7 mouse cellular contexts compared by ENCODE assay signal in genomic region chr4:97839406-97840101, GRCm38 (mm10).
DNase-seq lines count a peak whose midpoint lies in the region; ATAC-seq lines count a peak whose summit lies in the region.

No protein-coding gene starts in this region.

- peak; percentile 39; the same call in 1 of the 2 replicates for ATAC-seq in lung, embryonic 15.5 days (ENCODE audit: borderline replicate concordance, extremely low read depth, low FRiP score, low TSS enrichment)
- peak; percentile 71 for ATAC-seq in forebrain, embryonic 12.5 days (ENCODE audit: low FRiP score)
- peak; percentile 73; the same call in 1 of the 2 replicates for ATAC-seq in limb, embryonic 11.5 days (ENCODE audit: insufficient number of reproducible peaks, low FRiP score, low TSS enrichment, low read depth)
- ATAC-seq in stomach, embryonic 15.5 days (ENCODE audit: insufficient read depth, low FRiP score, low read depth), result no peak

- H3K4me2 ChIP-seq in lung, embryonic 15.5 days, result no peak overlapping the region
- 0 out of 2 replicates have a peak overlapping the region, but pooled peaks have one; percentile 8 for H3K4me2 ChIP-seq in forebrain, embryonic 12.5 days
- no peak overlapping the region for H3K4me2 ChIP-seq in limb, embryonic 11.5 days (ENCODE audit: low read depth, severe bottlenecking)
- H3K4me2 ChIP-seq in stomach, embryonic 15.5 days, result no peak overlapping the region

- H3K27me3 ChIP-seq in lung, embryonic 15.5 days, result no peaks in the 10 kb centered on the region
- no peaks in the 10 kb centered on the region; the same call in 1 of the 2 replicates for H3K27me3 ChIP-seq in forebrain, embryonic 12.5 days
- no peaks in the 10 kb centered on the region for H3K27me3 ChIP-seq in limb, embryonic 11.5 days (ENCODE audit: control insufficient read depth, insufficient read depth, low read length)
- no peaks in the 10 kb centered on the region for H3K27me3 ChIP-seq in stomach, embryonic 15.5 days (replicated peaks)

- no peaks in the 10 kb centered on the region for H3K36me3 ChIP-seq in lung, embryonic 15.5 days
- H3K36me3 ChIP-seq in forebrain, embryonic 12.5 days (replicated peaks), result no peaks in the 10 kb centered on the region
- H3K36me3 ChIP-seq in limb, embryonic 11.5 days (ENCODE audit: control insufficient read depth, insufficient read depth, low read length), result no peaks in the 10 kb centered on the region
- H3K36me3 ChIP-seq in stomach, embryonic 15.5 days, result no peaks in the 10 kb centered on the region

- no peak for DNase-seq in lung, postnatal 4 days
- peak; percentile 40 for DNase-seq in limb, embryonic 11.5 days (ENCODE audit: low spot score)
- DNase-seq in urinary bladder, postnatal 36 days (ENCODE audit: low spot score in 2 of 2), result no peak
- DNase-seq in right cerebral cortex, postnatal 25 days, result no peak

- H3K9ac ChIP-seq in lung, embryonic 15.5 days, result no peak overlapping the region
- H3K9ac ChIP-seq in forebrain, embryonic 12.5 days, result no peak overlapping the region
- no peak overlapping the region for H3K9ac ChIP-seq in limb, embryonic 11.5 days (ENCODE audit: low read length)
- no peak overlapping the region for H3K9ac ChIP-seq in stomach, embryonic 15.5 days

- H3K9me3 ChIP-seq in lung, embryonic 15.5 days, result no peaks in the 10 kb centered on the region
- no peaks in the 10 kb centered on the region for H3K9me3 ChIP-seq in forebrain, embryonic 12.5 days
- H3K9me3 ChIP-seq in limb, embryonic 11.5 days (ENCODE audit: control insufficient read depth, low read length), result no peaks in the 10 kb centered on the region
- H3K9me3 ChIP-seq in stomach, embryonic 15.5 days, result no peaks in the 10 kb centered on the region

- H3K27ac ChIP-seq in lung, embryonic 15.5 days, result peak overlapping the region; percentile 32
- H3K27ac ChIP-seq in forebrain, embryonic 12.5 days, result peak overlapping the region; percentile 36
- H3K27ac ChIP-seq in limb, embryonic 11.5 days (replicated peaks; ENCODE audit: low read depth, low read length), result no peak overlapping the region
- H3K27ac ChIP-seq in stomach, embryonic 15.5 days, result peak overlapping the region; percentile 26

- 41% methylated on average over 7 of the region's 7 CpGs for WGBS in lung, embryonic 15.5 days
- 22% methylated on average over 7 of the region's 7 CpGs for WGBS in forebrain, embryonic 12.5 days
- WGBS in limb, embryonic 11.5 days, result 48% methylated on average over 7 of the region's 7 CpGs
- 31% methylated on average over 7 of the region's 7 CpGs for WGBS in stomach, embryonic 15.5 days

- H3K4me3 ChIP-seq in lung, embryonic 15.5 days, result no peak overlapping the region
- H3K4me3 ChIP-seq in forebrain, embryonic 12.5 days (replicated peaks), result no peak overlapping the region
- no peak overlapping the region for H3K4me3 ChIP-seq in limb, embryonic 11.5 days (ENCODE audit: low read depth, low read length)
- no peak overlapping the region for H3K4me3 ChIP-seq in stomach, embryonic 15.5 days (replicated peaks)

- H3K4me1 ChIP-seq in lung, embryonic 15.5 days, result peaks cover 56% of the 10 kb centered on the region
- H3K4me1 ChIP-seq in forebrain, embryonic 12.5 days, result peaks cover 68% of the 10 kb centered on the region
- H3K4me1 ChIP-seq in limb, embryonic 11.5 days (ENCODE audit: control insufficient read depth, insufficient read depth, low read length), result peaks cover 31% of the 10 kb centered on the region
- H3K4me1 ChIP-seq in stomach, embryonic 15.5 days, result peaks cover 22% of the 10 kb centered on the region
